Mouse (Mus musculus): ENCODE data around the gene Reln.

Gene Reln

DNA sequence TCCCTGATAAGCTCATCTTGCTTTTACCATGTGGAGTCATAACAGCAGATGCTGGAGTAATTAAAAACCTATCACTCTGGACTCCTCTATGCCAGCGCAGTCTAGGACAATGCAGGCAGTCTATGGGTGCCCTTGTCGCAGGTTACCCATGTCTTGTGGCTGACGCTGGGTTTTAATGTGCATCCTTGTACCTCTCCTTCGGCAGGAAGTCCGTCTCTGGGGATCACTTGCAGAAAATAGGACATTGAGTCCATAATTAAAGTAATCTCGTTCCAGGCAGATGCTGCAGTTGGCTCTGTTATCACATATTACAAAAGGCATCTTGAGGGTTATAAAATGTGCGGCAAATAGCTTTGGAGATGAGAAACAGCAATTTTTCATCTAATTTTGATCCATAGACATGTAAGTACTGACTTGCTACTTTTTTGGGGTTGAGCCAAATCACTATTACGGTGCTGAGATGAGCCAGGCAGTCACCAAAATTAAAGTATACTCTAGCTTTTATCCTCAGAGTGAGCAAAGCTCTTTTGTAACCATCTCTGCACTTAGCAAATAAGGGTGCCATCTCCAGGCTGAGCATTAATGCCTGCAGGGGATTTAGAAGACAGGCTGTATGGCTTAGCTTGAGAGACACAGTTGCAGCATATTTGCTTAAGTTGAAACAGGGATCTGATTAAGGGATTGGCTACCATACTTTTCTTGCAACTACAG lies 136.0 kb downstream of the Reln start:
- DNase-seq, result peak; percentile 2

DNA sequence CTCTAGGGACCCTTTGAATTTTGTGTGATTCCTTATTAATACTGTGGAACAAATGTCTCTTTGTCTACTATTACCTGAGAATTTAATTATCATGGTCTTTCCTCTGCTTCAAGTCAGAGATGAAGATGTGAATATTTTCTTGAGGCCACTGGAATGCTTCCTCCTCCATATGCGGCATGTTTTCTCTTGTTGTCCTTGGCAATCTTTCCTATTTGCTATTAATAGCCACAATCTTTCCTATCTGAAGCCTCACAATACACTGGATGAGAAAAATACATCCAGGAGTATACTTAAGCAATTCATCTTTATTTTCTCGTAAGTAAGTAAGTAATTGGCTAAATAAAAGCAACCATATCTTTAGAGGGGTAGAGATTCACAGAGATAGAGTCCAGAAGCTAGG lies 146.6 kb downstream of the Reln start:
- no peak for DNase-seq

DNA sequence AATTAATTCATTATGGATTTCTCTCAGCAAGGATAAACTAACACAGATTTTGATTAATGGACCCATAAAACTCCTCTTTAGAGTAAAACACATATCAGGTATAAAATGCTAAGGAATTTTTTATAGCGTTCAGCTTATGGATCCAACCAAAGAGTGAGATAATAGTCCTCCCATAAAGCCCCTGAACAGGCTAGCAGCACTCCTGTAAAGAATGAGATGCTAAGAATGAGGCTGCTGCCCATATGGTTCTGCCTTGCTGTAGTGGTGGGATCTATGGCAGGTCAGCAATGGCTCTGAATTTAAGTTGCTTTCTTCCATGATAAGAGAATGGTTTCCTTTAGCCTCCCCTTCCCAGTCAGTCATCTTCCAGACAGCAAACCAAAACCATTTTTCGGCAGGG lies 147.6 kb downstream of the Reln start:
- no peak for DNase-seq

DNA sequence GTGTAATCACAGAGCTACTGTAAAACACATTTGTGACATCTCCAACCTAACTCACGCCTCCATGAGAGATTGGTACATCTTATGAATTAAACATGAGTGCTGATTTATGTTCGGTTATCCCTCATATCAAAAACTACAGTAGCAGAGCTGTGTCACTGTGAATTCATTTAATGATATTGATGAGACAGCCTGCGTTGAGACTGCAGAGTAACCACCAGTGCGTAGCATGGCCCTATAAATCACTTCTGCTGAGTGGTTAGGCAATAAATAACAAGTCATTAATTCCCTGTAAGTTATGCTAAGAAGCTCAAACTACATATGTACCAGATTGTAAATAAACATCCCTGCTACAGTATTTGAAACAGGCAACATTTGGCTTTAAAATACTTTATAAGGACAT lies 148.0 kb downstream of the Reln start:
- no peak for DNase-seq

DNA sequence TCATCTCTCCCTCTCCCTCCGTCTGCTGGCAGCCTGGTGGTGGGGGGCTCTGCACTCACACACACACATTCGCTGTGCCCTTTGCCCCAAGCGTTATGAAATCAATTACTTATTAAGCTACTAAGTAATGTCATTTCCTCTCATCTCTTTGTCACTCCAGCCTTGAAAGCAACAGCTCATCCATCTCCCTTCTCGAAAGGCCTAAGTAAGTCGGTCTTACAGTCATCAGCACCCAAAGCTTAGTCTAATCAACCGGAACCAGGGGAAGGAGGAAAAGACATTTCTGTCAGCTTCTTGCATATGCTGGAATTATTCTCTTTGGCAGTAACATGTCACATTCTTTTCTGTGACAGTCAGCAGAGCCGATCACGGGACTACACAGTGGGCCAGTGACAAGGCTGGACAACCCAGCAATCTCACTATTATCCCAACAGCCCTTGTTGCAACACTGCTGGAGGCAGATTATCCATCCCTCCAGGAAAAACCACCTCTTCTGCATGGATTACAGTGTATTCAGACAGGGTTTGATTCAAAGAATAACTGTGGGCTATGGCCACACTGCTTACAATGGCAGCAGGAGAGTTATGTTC lies 149.1 kb downstream of the Reln start:
- no peak for DNase-seq

DNA sequence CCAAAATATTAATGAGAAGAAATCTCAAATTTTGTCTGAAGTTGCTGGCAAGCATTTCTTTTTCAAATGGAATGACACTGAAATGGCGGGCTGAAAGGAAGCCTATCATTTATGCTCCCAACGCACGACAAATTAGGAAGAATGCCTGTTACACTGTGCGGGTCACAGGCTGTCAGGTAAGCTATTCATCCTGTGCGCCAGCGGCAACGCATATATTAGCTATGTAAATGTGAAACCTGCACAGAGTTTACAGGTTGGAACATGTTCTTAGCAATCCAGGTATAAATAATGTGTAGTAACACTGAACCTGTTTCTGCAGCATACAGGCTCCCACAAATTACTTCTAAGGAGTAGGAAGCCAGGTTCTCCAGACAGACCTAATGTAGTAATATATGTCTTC lies 152.7 kb downstream of the Reln start:
- DNase-seq, result no peak

DNA sequence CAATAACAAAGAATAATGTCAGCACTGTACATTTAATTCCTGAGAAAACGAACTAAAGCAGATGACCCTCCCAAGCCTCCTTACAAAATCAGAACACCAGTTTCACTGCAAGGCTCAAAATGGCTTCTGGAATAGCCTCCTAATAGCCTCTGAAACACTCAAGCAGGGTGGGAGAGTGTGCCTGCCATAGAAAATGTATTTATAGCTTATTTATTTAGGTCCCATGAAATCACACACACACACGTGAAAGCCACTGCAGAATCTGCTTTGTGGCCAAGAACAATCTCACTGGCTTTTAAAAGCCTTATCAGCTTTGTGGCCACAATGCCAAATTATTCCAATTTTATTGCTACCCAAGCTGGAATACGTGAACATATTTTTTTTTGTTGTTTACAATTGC lies 154.2 kb downstream of the Reln start:
- no peak for DNase-seq

DNA sequence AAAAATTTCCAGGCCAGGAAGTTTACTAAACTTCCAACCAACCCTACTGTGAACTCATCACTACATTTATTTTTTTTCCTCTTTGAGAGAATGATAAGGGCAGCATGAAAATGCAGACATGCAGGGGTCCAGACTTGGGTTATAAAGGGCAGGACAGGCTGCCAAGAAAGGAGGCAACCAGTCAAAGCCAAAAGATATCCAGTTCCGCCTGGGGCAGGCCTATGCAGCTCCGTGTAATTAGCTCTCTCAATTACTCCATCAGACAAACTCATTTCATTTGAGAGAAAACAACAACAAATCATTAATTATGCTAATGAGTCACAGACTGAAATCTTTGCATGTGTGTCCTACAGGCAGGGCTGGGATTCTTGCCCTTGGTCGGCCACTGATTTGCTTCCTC lies 156.9 kb downstream of the Reln start:
- no peak for DNase-seq

DNA sequence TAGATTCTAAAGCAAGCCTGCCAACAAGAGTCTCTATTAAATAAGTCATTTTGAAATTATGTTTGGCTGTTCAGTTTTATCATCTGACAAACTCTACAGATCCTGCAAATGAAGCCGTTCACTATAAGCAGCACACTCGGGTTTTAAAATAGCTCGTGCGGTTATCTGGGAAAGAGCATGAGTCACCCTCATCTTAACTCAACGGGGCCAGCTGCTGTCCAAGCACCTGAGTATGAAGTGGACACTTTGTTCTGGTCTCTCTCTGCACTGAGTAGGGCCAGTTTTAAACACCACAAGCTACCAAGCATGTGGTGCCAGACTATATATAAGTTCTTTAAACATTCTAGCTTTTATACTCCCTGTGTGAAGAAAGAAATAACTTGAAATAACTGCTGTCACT lies 168.0 kb downstream of the Reln start:
- no peak for DNase-seq

DNA sequence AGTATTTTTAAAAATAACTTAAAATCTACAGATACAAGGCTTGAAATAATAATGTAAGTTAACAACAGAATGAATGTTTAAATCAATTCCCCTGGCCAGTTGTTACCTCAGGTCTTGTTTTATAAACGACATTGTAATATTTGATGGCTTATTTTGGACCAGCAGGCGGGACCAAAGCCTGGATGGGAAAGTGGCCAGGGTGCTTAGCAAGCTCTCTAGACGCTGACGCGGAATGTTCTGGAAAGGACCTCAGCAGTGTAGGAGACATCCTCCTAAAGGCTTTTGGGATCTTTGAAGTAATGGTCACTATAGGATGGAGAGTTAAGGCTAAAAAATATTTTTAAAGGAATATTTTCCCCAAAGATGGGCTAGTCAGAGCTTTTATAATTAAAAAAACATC lies 173.2 kb downstream of the Reln start:
- no peak for DNase-seq

DNA sequence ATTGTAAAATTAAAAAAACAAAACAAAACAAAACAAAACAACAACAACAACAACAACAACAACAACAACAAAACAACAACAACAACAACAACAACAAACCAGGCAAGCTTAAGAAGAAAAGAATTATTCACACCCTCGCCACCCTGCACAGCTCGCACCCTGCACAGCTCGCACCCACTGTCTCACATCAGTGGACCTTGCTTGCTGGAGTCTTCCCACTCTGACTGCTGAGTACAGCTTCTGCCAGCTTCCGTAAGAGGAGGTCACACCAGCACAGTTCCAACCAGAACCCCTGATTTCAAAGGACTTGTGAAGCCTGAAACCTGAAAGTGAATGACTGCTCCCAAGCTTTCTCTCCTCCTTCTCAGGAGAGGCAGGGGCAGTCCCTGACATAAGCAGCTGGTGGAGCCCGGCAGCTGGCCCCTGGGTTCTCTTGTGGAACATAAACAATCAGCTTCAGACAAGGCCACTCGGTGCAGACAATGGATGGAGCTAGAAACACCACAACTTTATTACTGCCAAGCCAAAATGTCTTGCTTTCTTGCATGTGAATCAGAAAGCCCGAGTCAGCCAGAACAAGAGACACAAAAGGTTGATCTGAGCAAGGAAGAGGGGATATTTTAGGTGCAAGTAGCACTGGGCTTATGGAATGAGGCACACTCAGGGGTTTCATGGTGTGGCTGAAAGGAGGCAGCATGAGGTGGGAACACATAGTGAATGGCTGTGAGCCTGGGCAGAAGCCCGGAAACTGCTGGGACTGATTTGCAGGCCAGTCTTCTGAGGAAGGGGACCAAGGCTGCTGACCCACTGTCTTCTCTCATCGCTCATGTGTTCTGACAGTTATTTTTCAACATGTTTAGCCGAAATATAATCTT lies 180.2 kb downstream of the Reln start:
- no peak for DNase-seq

DNA sequence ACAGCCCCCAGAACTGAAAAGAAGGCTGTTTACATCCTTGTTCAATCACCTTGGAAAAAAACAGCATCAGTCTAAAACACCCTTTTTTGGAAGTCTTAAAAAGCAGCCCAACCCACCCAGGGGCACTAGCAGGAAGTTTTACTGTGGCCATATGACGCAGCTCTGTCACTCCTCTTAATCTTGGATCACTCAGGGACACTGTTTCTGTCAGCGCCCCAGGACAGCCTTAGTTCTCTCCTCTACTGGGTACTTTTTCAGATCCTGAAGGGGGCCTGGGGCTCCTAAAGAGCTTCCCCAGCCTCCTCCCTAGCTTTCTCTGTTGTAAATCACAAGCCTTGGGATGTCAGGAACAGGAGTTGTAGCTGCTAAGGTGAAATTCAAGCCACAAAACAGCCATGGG lies 183.6 kb downstream of the Reln start:
- DNase-seq, result no peak

DNA sequence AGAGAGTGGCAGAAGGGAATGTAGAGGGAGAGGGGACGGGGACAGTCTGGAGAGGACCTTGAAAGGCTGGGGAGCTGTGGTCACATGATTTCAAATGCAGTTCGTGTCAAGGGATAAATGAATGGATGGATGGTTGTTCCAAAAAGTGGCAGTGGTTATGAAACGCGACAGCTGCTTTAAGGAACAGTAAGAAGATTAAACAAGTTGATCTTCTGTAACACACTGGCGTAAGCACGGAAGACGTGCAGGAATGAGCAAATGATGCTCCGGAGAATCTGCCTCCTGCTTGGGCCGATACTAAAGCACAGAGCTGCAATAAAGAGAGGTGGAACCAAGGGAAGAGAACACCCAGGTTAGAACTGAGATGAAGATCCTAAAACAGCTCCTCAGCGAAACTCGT lies 185.7 kb downstream of the Reln start:
- no peak for DNase-seq

DNA sequence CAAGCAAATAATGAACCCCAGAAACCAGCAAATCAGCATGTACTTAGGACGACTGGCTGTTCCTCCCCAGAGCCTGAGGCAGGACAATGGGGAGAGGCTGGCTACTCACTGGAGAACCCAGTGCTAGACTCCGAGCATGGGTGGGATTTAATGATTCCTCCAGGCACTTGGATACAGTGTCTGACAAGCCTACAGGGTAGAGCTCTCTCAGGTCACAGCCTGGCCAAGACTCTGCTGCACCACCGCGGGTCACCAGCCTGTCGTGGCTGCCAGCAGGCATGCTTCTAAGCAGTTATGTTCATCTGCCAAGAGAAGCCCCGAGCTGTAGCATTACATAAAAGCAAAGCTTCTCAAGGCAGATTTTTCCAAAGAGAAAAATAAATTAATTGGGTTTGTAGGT lies 190.9 kb downstream of the Reln start:
- DNase-seq, result no peak

DNA sequence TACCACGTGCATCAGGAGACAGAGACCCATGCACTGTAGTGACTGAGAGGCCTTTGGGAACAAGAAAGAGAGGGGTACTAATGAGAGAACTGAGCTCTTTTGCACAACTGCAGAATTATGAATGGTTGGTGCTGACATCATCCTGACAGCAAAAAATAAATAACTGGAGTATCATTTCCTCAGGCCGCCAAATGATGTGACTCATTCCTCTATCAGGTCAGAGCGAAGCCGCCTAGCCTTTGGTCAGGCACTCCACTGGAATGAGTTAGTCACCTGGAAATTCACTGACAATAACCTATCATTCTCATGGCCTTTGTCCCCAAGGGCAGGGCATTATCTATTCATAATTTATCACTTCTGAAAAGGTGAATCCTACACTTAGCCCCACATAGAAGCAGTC lies 202.7 kb downstream of the Reln start:
- DNase-seq, result no peak

DNA sequence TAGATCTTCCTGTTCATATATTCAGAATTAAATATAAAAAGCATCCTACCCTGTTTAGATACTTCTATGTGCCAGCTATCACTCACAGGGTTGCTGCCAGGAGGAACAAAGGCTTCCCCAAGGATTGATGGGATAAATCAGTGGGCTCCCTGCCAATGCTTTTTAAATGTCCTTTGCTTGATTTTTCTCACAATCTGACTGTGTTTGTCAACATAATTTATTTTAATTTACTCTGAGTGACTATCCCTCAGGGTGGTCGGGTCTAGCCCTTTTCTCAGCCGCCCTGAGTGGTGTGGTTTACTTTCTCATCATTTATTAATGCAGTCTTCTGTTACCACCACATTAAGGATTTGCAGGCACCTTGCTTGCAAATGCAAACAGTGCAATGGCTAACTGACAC lies 205.5 kb downstream of the Reln start:
- DNase-seq, result no peak

DNA sequence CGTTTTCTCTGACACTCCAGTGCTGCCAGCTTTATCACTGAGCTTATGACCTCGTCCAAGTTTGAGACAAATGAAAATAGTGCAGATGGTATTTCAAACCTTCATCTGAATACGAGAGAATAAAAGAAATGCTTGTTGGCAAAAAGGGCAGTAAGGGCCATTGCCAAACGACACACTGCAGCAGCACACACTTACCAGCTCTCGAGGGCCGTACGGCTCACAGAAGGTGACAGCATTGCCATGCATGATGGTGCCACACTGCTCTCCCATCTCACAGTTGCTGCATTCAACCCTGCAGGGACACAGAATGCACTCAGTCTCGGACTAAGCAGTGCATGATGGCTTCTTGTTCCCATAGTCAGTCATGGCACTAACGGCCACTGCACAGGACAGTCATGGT lies 210.1 kb downstream of the Reln start:
- DNase-seq, result no peak

DNA sequence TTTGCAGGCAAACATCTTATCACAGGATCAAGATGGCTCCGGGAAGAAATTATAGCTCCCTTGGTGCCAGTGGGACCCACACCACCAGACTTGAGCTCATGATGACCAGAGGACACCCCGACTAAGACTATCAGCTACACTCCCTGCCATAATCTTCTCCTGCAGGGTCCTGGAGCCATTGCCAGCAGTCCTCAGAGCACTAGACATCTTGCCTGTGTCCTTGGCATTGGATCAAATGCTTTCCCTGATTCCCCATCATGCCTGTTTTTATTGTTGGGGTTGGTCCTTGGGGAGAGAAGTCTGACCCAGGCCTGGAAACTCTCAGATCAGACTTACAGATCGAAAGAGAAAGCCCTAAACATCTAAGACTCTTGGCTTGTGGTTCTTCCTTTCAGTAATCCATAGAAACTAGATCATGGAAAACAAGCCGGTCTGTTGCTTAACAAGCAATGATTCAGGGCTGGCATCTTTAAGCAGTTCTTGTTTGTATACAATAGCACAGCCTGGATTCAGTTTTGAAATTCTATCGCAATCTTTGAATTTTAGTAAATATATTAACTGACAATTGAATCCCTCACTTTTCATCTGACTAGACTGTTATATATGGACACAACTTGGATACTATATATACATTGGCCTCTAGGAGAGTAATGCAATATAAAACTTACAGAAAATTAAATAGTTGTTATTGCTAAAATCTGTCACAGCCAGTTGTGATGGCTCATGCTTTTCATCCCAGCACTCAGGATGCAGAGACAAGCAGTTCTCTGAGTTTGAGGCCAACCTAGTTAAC lies 212.6 kb downstream of the Reln start:
- no peak for DNase-seq

DNA sequence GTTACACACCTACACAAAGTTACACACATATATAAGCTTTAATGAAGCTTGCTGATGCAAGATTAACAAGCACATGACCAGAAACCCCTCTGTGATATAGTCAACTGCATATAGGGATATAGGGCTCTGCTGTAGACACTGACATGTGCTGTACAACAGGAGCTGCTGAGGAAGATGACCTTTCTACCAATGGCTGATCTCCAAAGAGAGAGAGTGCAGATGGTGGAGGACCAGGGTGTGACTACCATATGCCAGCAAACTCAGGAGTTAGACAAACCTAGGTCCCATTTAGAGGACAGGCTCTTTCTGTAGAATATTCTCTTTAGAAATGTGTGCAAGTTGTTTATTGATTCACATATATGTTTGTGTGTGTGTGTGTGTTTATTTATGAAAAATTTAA lies 216.9 kb downstream of the Reln start:
- no peak for DNase-seq

DNA sequence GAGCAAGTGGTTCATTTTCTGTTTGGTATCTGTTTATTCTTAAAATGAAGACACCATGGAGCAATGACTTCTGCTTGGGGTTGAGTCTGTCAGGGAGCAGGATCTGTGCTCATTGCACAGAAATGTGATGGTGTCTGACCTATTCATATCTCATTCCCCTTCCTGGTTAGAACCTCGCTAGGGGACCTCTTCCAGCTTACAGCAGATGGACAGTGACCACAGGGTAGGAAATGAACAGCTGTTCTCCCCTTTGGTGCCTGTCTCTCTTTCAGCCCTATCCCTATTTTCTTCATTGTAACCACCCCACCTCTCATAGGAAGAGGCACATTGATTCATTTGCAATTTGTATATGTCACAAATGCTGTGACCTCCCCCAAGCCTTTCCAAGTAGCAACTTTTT lies 225.2 kb downstream of the Reln start:
- no peak for DNase-seq

DNA sequence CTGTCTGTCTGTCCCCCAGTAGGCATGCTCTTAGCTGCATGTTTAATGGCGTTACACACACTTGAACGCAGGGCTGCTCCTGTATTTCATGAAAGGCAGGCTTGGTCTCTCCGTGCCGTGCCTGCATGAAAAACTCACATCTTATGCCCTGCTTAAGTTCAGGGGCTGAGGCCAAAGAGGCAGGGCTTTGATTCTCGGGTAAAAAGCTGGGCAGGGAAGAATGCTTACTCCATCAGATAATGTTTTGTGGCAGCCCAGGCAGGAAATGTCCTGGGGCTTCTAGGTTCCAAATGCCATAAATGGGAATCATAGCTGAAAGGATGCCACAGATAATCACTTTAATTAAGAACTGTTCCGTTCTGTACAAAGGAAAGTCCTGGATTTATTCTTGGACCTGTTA lies 226.0 kb downstream of the Reln start:
- DNase-seq, result no peak

DNA sequence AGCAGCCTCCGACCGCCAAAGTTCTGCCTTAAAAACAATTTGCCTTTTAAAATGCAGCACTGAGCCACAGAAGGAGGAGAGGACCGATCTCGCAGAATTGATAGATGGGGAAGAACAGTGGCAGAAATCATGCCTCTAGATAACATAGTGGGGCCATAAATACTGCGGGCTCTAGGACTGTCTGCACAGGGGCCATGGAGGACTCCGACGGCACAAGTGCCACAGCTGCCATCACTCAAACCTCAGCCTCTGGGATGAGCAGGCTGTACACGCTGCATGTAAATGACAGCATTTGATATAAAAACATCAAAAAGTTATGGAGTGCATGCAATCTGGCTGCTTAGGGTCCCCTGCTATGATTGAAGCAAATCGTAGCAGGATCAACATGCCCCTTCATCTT lies 227.6 kb downstream of the Reln start:
- no peak for DNase-seq

DNA sequence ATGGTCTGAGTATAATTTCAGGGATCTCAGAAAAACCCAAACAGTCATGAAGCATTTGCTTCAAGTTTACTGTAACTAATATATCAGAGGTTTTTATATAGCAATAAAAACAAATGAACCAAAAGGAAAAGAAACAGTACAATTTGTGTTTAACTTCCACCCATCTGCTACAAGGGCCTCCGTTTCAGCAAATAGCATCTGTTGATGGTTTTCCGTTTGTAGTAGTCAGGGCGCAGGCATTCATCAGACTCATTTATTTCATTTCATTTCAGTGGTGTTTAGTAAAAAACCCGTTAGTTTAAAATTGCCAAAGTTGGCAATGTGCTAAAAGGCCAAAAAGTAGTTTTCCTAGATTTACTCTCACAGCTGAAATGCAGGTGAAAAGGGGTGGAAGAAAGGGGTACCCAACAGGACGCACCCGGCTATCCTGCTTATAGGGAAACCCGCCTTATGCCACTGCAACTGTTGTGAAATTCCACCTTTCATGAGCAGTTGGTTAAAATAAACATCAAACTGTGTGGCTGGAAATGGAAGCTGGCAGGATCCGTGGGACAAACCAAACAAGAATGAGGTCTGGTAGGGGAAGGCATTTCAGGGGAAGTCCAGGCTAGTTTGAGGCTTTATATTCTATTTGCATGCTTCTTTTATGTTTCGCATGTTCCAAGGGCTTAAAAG lies 237.6 kb downstream of the Reln start:
- DNase-seq, result peak; percentile 27
